Mouse (Mus musculus) liver, embryonic 15.5 days (tissue): ENCODE measurements around the gene Gfod1. TPM values are rescaled to one million over a fixed set of nuclear protein-coding genes. Genes with fewer than 3 reads are reported as not detected.
A peak's percentile ranks its signal among the peaks of the same experiment; 100 is the strongest.

ENCODE experiments used
- ATAC-seq: fragments of 200-750 bp; cut with Nextera tagmentation; 2 replicates; pipeline ENCODE4 v1.8.0; 2017; ENCODE audit warnings: moderate number of reproducible peaks, mild to moderate bottlenecking, moderate library complexity; ENCODE audit not compliant: insufficient read depth
- H3K27ac ChIP-seq: fragments of 300-500 bp; sonication (generic); replicated peaks from 2 replicates; pipeline ENCODE4 v1.5.1; 2015; ENCODE audit warnings: mild to moderate bottlenecking, inconsistent platforms
- H3K27me3 ChIP-seq: fragments of 300-500 bp; sonication (generic); 2 replicates; pipeline ENCODE4 v1.6.1; 2015; ENCODE audit warnings: mild to moderate bottlenecking, inconsistent platforms
- H3K36me3 ChIP-seq: fragments of 300-500 bp; sonication (generic); replicated peaks from 2 replicates; pipeline ENCODE4 v1.6.1; 2015; ENCODE audit warnings: moderate library complexity, mild to moderate bottlenecking, inconsistent platforms
- H3K4me1 ChIP-seq: fragments of 300-500 bp; sonication (generic); replicated peaks from 2 replicates; pipeline ENCODE4 v1.6.1; 2015; ENCODE audit warnings: inconsistent platforms
- H3K4me2 ChIP-seq: fragments of 300-500 bp; sonication (generic); 2 replicates; pipeline ENCODE4 v1.6.1; 2015; ENCODE audit warnings: moderate library complexity, mild to moderate bottlenecking, inconsistent platforms
- H3K4me3 ChIP-seq: fragments of 300-500 bp; sonication (generic); replicated peaks from 2 replicates; pipeline ENCODE4 v1.5.1; 2015; ENCODE audit warnings: mild to moderate bottlenecking, inconsistent platforms
- H3K9ac ChIP-seq: fragments of 300-500 bp; sonication (generic); 2 replicates; pipeline ENCODE4 v1.6.1; 2015; ENCODE audit warnings: moderate library complexity, mild to moderate bottlenecking, inconsistent platforms
- H3K9me3 ChIP-seq: fragments of 300-500 bp; sonication (generic); replicated peaks from 2 replicates; pipeline ENCODE4 v1.6.1; 2016; ENCODE audit warnings: inconsistent platforms
- WGBS: fragments of 180-500 bp; shearing (Covaris S2); methylation state at CpG from one replicate; pipeline ENCODE4 v1.1.7; 2015; ENCODE audit warnings: mixed read lengths; ENCODE audit not compliant: insufficient replicate concordance; 5-methylcytosine and 5-hydroxymethylcytosine counted together
- polyA plus RNA-seq: library from polyadenylated mRNA; unstranded; fragments of >200 nt; fragmentation: Nextera tagmentation; extraction: Ambion mirVana; gene quantifications from 2 replicates; pipeline ENCODE4 v1.2.1, GENCODE M21; 2015

Gene Gfod1
- polyA plus RNA-seq, 1 experiment from 2014 or later: 0.24 TPM

- no peak overlapping the region for H3K4me3 ChIP-seq
- no peaks in the 10 kb centered on the region for H3K36me3 ChIP-seq
- H3K27me3 ChIP-seq: no peaks in the 10 kb centered on the region
- H3K9ac ChIP-seq: no peak overlapping the region
- no peak overlapping the region for H3K4me2 ChIP-seq
- H3K9me3 ChIP-seq: no peaks in the 10 kb centered on the region
- no peaks in the 10 kb centered on the region for H3K4me1 ChIP-seq
- H3K27ac ChIP-seq: no peak overlapping the region
- no peak for ATAC-seq
- WGBS: 47% methylated on average over 2 of the region's 2 CpGs
Observed at GRCm38 (mm10) chr13:43321492-43321891, 17.5 kb upstream of the Gfod1 start.

GRCm38 (mm10) chr13:43319396-43319795, 15.4 kb upstream of the Gfod1 start:
- Histone ChIP-seq H3K9me3 (no peaks in the 10 kb centered on the region), H3K4me1 (no peaks in the 10 kb centered on the region), H3K4me3 (no peak overlapping the region), H3K9ac (no peak overlapping the region), H3K36me3 (no peaks in the 10 kb centered on the region), H3K27ac (no peak overlapping the region), H3K4me2 (no peak overlapping the region), H3K27me3 (no peaks in the 10 kb centered on the region)
- WGBS: 22% methylated on average over 3 of the region's 3 CpGs
- ATAC-seq: no peak

GRCm38 (mm10) chr13:43317411-43317810, 13.4 kb upstream of the Gfod1 start:
- no peak for ATAC-seq
- H3K27me3 ChIP-seq: peaks cover 3% of the 10 kb centered on the region; the same call in 1 of the 2 replicates
- H3K4me1 ChIP-seq: no peaks in the 10 kb centered on the region
- H3K9me3 ChIP-seq: no peaks in the 10 kb centered on the region
- H3K9ac ChIP-seq: no peak overlapping the region
- no peak overlapping the region for H3K4me3 ChIP-seq
- H3K36me3 ChIP-seq: no peaks in the 10 kb centered on the region
- no peak overlapping the region for H3K4me2 ChIP-seq
- H3K27ac ChIP-seq: no peak overlapping the region
- 69% methylated on average over 5 of the region's 5 CpGs for WGBS

GRCm38 (mm10) chr13:43305181-43305924, 1.4 kb upstream of the Gfod1 start:
- Histone ChIP-seq H3K4me3 (no peak overlapping the region), H3K4me2 (no peak overlapping the region), H3K36me3 (no peaks in the 10 kb centered on the region), H3K27me3 (peaks cover 67% of the 10 kb centered on the region), H3K9me3 (0 out of 2 replicates have a peak, but pooled peaks cover 4% of the 10 kb centered on the region), H3K9ac (no peak overlapping the region), H3K4me1 (peaks cover 37% of the 10 kb centered on the region), H3K27ac (no peak overlapping the region)
- no peak for ATAC-seq
- 65% methylated on average over 15 of the region's 15 CpGs for WGBS

GRCm38 (mm10) chr13:43304700-43305099, 728 bp upstream of the Gfod1 start:
- no peak overlapping the region for H3K9ac ChIP-seq
- H3K4me3 ChIP-seq: peak overlapping the region; percentile 69
- H3K27ac ChIP-seq: no peak overlapping the region
- no peak for ATAC-seq
- H3K27me3 ChIP-seq: peaks cover 74% of the 10 kb centered on the region
- no peaks in the 10 kb centered on the region for H3K36me3 ChIP-seq
- 0 out of 2 replicates have a peak, but pooled peaks cover 4% of the 10 kb centered on the region for H3K9me3 ChIP-seq
- WGBS: 28% methylated on average over 11 of the region's 11 CpGs
- peaks cover 39% of the 10 kb centered on the region for H3K4me1 ChIP-seq
- H3K4me2 ChIP-seq: peak overlapping the region; percentile 93

- peak; percentile 53 for ATAC-seq
- H3K4me1 ChIP-seq: peaks cover 39% of the 10 kb centered on the region
- peak overlapping the region; percentile 63 for H3K9ac ChIP-seq
- peak overlapping the region; percentile 69 for H3K4me3 ChIP-seq
- H3K4me2 ChIP-seq: peak overlapping the region; percentile 93
- under 1% methylated on average over 78 of the region's 78 CpGs for WGBS
- no peaks in the 10 kb centered on the region for H3K36me3 ChIP-seq
- peaks cover 80% of the 10 kb centered on the region for H3K27me3 ChIP-seq
- peak overlapping the region; percentile 81 for H3K27ac ChIP-seq
- no peaks in the 10 kb centered on the region for H3K9me3 ChIP-seq
Observed at GRCm38 (mm10) chr13:43303161-43303965, 609 bp downstream of the Gfod1 start.

- H3K36me3 ChIP-seq: no peaks in the 10 kb centered on the region
- no peak overlapping the region; the same call in 1 of the 2 replicates for H3K27ac ChIP-seq
- H3K9me3 ChIP-seq: no peaks in the 10 kb centered on the region
- under 1% methylated on average over 19 of the region's 19 CpGs for WGBS
- no peak for ATAC-seq
- H3K9ac ChIP-seq: peak overlapping the region; percentile 63
- H3K4me1 ChIP-seq: peaks cover 39% of the 10 kb centered on the region
- H3K4me2 ChIP-seq: peak overlapping the region; percentile 93
- H3K27me3 ChIP-seq: peaks cover 81% of the 10 kb centered on the region
- peak overlapping the region; percentile 69 for H3K4me3 ChIP-seq
Observed at GRCm38 (mm10) chr13:43302651-43303160, 1.3 kb downstream of the Gfod1 start.

GRCm38 (mm10) chr13:43302239-43302638, 1.7 kb downstream of the Gfod1 start:
- Histone ChIP-seq H3K27ac (no peak overlapping the region), H3K9ac (no peak overlapping the region; the same call in 1 of the 2 replicates), H3K4me2 (peak overlapping the region; percentile 93), H3K9me3 (no peaks in the 10 kb centered on the region), H3K27me3 (peaks cover 82% of the 10 kb centered on the region), H3K36me3 (no peaks in the 10 kb centered on the region), H3K4me1 (peaks cover 39% of the 10 kb centered on the region), H3K4me3 (peak overlapping the region; percentile 69)
- no peak for ATAC-seq
- WGBS: 15% methylated on average over 11 of the region's 11 CpGs

GRCm38 (mm10) chr13:43300906-43301305, 3.1 kb downstream of the Gfod1 start:
- Histone ChIP-seq H3K4me1 (peaks cover 39% of the 10 kb centered on the region), H3K4me3 (peak overlapping the region; percentile 4; the same call in 1 of the 2 replicates), H3K36me3 (no peaks in the 10 kb centered on the region), H3K9me3 (no peaks in the 10 kb centered on the region), H3K27ac (peak overlapping the region; percentile 19; the same call in 1 of the 2 replicates), H3K9ac (no peak overlapping the region), H3K4me2 (peak overlapping the region; percentile 93), H3K27me3 (peaks cover 80% of the 10 kb centered on the region)
- no peak for ATAC-seq
- WGBS: 5% methylated on average over 9 of the region's 9 CpGs

- Histone ChIP-seq H3K4me3 (no peak overlapping the region), H3K27ac (no peak overlapping the region), H3K36me3 (no peaks in the 10 kb centered on the region), H3K27me3 (peaks cover 77% of the 10 kb centered on the region), H3K9me3 (no peaks in the 10 kb centered on the region), H3K4me1 (peaks cover 39% of the 10 kb centered on the region), H3K9ac (no peak overlapping the region), H3K4me2 (0 out of 2 replicates have a peak overlapping the region, but pooled peaks have one; percentile 93)
- 56% methylated on average over 5 of the region's 5 CpGs for WGBS
- ATAC-seq: no peak
Observed at GRCm38 (mm10) chr13:43300366-43300765, 3.6 kb downstream of the Gfod1 start.

GRCm38 (mm10) chr13:43299171-43299570, 4.8 kb downstream of the Gfod1 start:
- Histone ChIP-seq H3K4me3 (no peak overlapping the region), H3K4me2 (no peak overlapping the region), H3K36me3 (no peaks in the 10 kb centered on the region), H3K4me1 (peaks cover 28% of the 10 kb centered on the region), H3K27ac (no peak overlapping the region), H3K9ac (no peak overlapping the region), H3K9me3 (no peaks in the 10 kb centered on the region), H3K27me3 (peaks cover 65% of the 10 kb centered on the region)
- ATAC-seq: no peak
- WGBS: 63% methylated on average over 5 of the region's 5 CpGs
